Mouse (Mus musculus) neural tube, postnatal 0 days (tissue): ENCODE data around the gene 9130213A22Rik. TPM values are rescaled to one million over a fixed set of nuclear protein-coding genes. Genes with fewer than 3 reads are reported as not detected.

Experiments used
- polyA plus RNA-seq: library from polyadenylated mRNA; unstranded; fragments of >200 nt; fragmentation: Nextera tagmentation; extraction: Ambion mirVana; gene quantifications from 2 replicates; pipeline ENCODE4 v1.2.1, GENCODE M21; 2015

The 9130213A22Rik gene
- 1.3 and 1.4 TPM in 2 replicates for polyA plus RNA-seq

DNA sequence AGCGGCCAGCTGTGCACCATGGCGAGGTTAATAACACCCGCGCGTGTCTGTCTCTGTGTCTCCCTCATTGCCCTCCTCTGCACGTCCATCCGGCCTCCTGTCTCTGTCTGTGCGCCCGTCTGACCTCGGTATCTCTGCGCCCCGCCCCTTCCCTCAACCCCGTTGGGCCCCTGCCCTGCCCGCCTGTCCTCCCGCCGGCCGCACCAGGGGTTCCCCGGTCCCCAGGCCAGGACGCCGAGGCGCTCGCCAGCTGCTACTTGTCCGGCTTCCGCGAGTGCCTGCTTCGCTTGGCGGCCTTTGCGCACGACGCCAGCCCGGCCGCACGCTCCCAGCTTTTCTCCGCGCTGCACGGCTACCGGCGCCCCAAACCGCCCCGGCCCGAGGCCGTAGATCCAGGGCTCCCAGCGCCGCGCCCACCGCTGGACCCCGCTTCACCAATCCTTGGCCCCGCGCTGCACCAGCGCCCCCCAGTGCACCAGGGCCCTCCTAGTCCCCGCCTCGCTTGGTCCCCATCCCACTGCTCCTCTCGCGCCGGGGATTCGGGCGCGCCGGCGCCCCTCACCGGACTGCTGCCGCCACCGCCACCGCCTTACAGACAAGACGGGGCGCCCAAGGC is at the start of gene 9130213A22Rik:
9130213A22Rik (minus strand) TSS at position 254 of the 616 bp plus-strand sequence.

DNA sequence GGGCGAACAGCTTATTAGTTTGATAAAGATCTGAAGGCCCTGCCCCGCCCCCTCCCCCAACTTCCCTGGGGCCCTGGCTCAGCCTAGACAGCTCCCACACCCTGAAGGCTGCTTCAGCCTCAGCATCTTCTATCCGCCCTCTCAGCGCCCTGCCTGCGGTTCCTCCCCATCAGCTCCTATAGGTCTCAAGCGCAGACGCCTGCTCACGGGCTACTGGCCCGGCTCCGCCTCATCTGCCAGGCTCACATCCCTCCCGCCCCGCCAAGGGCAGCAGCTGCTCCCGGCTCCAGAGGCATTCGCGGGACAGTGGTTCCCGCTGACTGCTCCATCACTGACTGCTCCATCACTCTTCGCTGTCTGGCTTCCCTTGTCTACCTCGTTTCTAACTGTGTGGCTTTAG is 34.4 kb upstream of the 9130213A22Rik start, which contains the start of gene Alox12b:
Alox12b (plus strand) TSS at position 190 of the 400 bp plus-strand sequence.

DNA sequence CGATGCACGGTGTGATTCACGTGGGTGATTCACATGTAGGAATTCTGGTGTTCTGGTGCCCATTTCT is 3.3 kb upstream of the 9130213A22Rik start, which contains the start of gene Aloxe3:
Aloxe3 (plus strand) TSS at position 45 of the 67 bp plus-strand sequence.

GRCm38 (mm10) chr11:69120221-69121000 is 2.0 kb downstream of the 9130213A22Rik start, which contains the start of gene Hes7:
Gene Hes7, plus strand, starts transcription at chr11:69120404.

GRCm38 (mm10) chr11:69094697-69095429 is 27.5 kb downstream of the 9130213A22Rik start, which contains the start of gene Per1:
Gene Per1, plus strand, starts transcription at chr11:69095217.

GRCm38 (mm10) chr11:69088103-69088855 is 34.1 kb downstream of the 9130213A22Rik start, which contains the start of gene Vamp2:
Gene Vamp2, plus strand, starts transcription at chr11:69088490.

GRCm38 (mm10) chr11:69070590-69071222 is 51.7 kb downstream of the 9130213A22Rik start, which contains the start of gene Tmem107:
Gene Tmem107, plus strand, starts transcription at chr11:69070806.

Other genes with a start within 250 kb of the 9130213A22Rik start
- not detected in 2 replicates for gene Rnf222, start 234.0 kb downstream of the 9130213A22Rik start, polyA plus RNA-seq
- 568 and 632 TPM in 2 replicates for gene Rpl26, start 221.0 kb downstream of the 9130213A22Rik start, polyA plus RNA-seq
- gene Odf4, start 195.5 kb downstream of the 9130213A22Rik start, polyA plus RNA-seq = 0.43 and 1.0 TPM in 2 replicates
- gene Arhgef15, start 165.1 kb downstream of the 9130213A22Rik start, polyA plus RNA-seq = 23.3 and 25.5 TPM in 2 replicates
- 3.4 and 3.6 TPM in 2 replicates for gene Slc25a35, start 154.5 kb downstream of the 9130213A22Rik start, polyA plus RNA-seq
- gene Rangrf, start 147.4 kb downstream of the 9130213A22Rik start, polyA plus RNA-seq = 28.4 and 30.6 TPM in 2 replicates
- 14.4 and 15.8 TPM in 2 replicates for gene Pfas, start 114.1 kb downstream of the 9130213A22Rik start, polyA plus RNA-seq
- gene Ctc1, start 106.7 kb downstream of the 9130213A22Rik start, polyA plus RNA-seq = 36.9 and 43.6 TPM in 2 replicates
- 7.9 and 8.5 TPM in 2 replicates for gene Aurkb, start 76.9 kb downstream of the 9130213A22Rik start, polyA plus RNA-seq
- gene Borcs6, start 62.9 kb downstream of the 9130213A22Rik start, polyA plus RNA-seq = 30.3 and 31.4 TPM in 2 replicates
- 30.0 and 35.1 TPM in 2 replicates for gene Tmem107, start 51.8 kb downstream of the 9130213A22Rik start, polyA plus RNA-seq
- 425 and 492 TPM in 2 replicates for gene Vamp2, start 34.1 kb downstream of the 9130213A22Rik start, polyA plus RNA-seq
- 7.1 and 10.1 TPM in 2 replicates for gene Per1, start 27.4 kb downstream of the 9130213A22Rik start, polyA plus RNA-seq
- 1.8 and 2.1 TPM in 2 replicates for gene Hes7, start 2.2 kb downstream of the 9130213A22Rik start, polyA plus RNA-seq
- 9.9 and 11.9 TPM in 2 replicates for gene Aloxe3, start 3.3 kb upstream of the 9130213A22Rik start, polyA plus RNA-seq
- gene Alox12b, start 34.4 kb upstream of the 9130213A22Rik start, polyA plus RNA-seq = 1.4 and 2.0 TPM in 2 replicates
- gene Alox8, start 75.3 kb upstream of the 9130213A22Rik start, polyA plus RNA-seq = 2.5 and 3.2 TPM in 2 replicates
- gene Gucy2e, start 114.4 kb upstream of the 9130213A22Rik start, polyA plus RNA-seq = 0.53 and 0.88 TPM in 2 replicates
- gene Cntrob, start 201.2 kb upstream of the 9130213A22Rik start, polyA plus RNA-seq = 8.1 and 10.7 TPM in 2 replicates
- gene Trappc1, start 201.4 kb upstream of the 9130213A22Rik start, polyA plus RNA-seq = 174 and 181 TPM in 2 replicates
- 7.3 and 8.1 TPM in 2 replicates for gene Kcnab3, start 203.7 kb upstream of the 9130213A22Rik start, polyA plus RNA-seq
- 252 and 273 TPM in 2 replicates for gene Rnf227, start 217.9 kb upstream of the 9130213A22Rik start, polyA plus RNA-seq
- 49.9 and 63.9 TPM in 2 replicates for gene Chd3, start 246.8 kb upstream of the 9130213A22Rik start, polyA plus RNA-seq